In the genomic region with DNA sequence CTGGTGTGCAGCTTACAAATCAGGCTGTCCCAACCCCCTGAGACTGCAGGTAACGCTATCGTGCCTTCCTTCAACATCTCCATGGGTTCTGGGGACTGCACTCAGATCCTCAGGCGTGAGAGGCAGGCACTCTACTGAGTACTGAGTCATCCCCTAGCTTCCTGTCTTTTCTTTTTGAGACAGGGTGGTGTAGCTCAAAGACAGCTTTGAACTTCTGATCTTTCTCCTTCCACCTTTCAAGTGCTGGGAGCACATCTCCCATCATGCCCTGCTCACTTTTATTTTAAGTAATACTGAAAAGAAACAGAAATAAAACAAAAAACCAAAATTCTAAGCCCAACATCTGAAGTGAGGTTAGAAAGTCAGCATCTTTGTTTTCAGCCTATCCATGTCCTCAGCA, we compare ENCODE assay signal across 28 mouse cellular contexts. TPM values are rescaled to one million over a fixed set of nuclear protein-coding genes. Genes with fewer than 3 reads are reported as not detected.
DNase-seq lines count a peak whose midpoint lies in the region; TF ChIP-seq lines count a peak whose summit lies in the region.
"Had no signal": no experiment of that assay in that cellular context is flagged by ENCODE, and none has a peak within 500 bp of the region (broad histone marks: within the 10 kb centered on the region; RNA-seq: fewer than 3 reads in every experiment).

No protein-coding gene starts in this region.

- TF ChIP-seq POLR2A in thymus, adult 2 months (IDR thresholded peaks at IDR 0.05; ENCODE audit: control insufficient read depth, extremely low read depth, insufficient read depth, low read length, poor library complexity) = no peak

- H3K4me3 ChIP-seq in thymus, adult 2 months (ENCODE audit: control insufficient read depth, insufficient read depth, low read length) = no peak overlapping the region
- H3K4me3 ChIP-seq: embryonic facial prominence, embryonic 12.5 days; embryonic facial prominence, embryonic 15.5 days; forebrain, embryonic 12.5 days; forebrain, embryonic 15.5 days; heart, embryonic 10.5 days; heart, embryonic 13.5 days had no signal

- peak; percentile 24 for DNase-seq in thymus, adult 2 months
- DNase-seq in thymus, postnatal 4 days = no peak
- DNase-seq in T-cell, adult 2 months (ENCODE audit: low spot score) = peak; percentile 32
- peak; percentile 31 for DNase-seq in thymus, postnatal 0 days (ENCODE audit: low spot score)
- peak; percentile 18 to 27 for DNase-seq in thymus, postnatal 36 days
- no peak for DNase-seq in kidney, postnatal 10 days
- no peak for DNase-seq in lung, adult 18-20 months
- no peak for DNase-seq in cerebellum, adult 9-10 months
- DNase-seq: adrenal gland, adult 2 months; adrenal gland, postnatal 14 days; B cell, adult 2 months; cerebellum, adult 11-12 months; cerebellum, adult 8-10 months; cerebellum, postnatal 14 days; gastrocnemius, postnatal 10 days; gastrocnemius, postnatal 36 days; heart, postnatal 14 days; heart, postnatal 4 days had no signal

- peaks cover 41% of the 10 kb centered on the region for H3K36me3 ChIP-seq in thymus, adult 2 months (ENCODE audit: control insufficient read depth, insufficient read depth, low read length)

- peaks cover 7% of the 10 kb centered on the region for H3K4me1 ChIP-seq in thymus, adult 2 months (replicated peaks; ENCODE audit: control insufficient read depth, insufficient read depth, low read length)
- H3K4me1 ChIP-seq: embryonic facial prominence, embryonic 12.5 days; embryonic facial prominence, embryonic 15.5 days; forebrain, embryonic 12.5 days; forebrain, embryonic 15.5 days; heart, embryonic 10.5 days; heart, embryonic 13.5 days had no signal

- TF ChIP-seq CTCF in thymus, adult 2 months (IDR thresholded peaks at IDR 0.05; ENCODE audit: borderline replicate concordance, control insufficient read depth, extremely low read depth, insufficient read depth, low read length, poor library complexity) = no peak

- H3K27ac ChIP-seq in thymus, adult 2 months (ENCODE audit: control insufficient read depth, insufficient read depth, low read length) = peak overlapping the region; percentile 41; the same call in 1 of the 2 replicates
- H3K27ac ChIP-seq: embryonic facial prominence, embryonic 12.5 days; embryonic facial prominence, embryonic 15.5 days; forebrain, embryonic 12.5 days; forebrain, embryonic 15.5 days; heart, embryonic 10.5 days; heart, embryonic 13.5 days; hindbrain, embryonic 14.5 days; hindbrain, postnatal 0 days had no signal

- no peaks in the 10 kb centered on the region for H3K27me3 ChIP-seq in thymus, adult 2 months (ENCODE audit: control insufficient read depth, insufficient read depth, low read length)
- H3K27me3 ChIP-seq: CH12.LX; embryonic facial prominence, embryonic 12.5 days; embryonic facial prominence, embryonic 15.5 days; forebrain, embryonic 12.5 days; forebrain, embryonic 15.5 days; heart, embryonic 13.5 days; Patski had no signal

- 28% methylated on average over 3 of the region's 3 CpGs for WGBS in thymus, adult 2 months

RNA-seq across cellular contexts. Expression of gene Ccnb1, which starts 19.4 kb away (rescaled TPM):
- polyA plus RNA-seq in thymus, adult 2 months (2012; rRNA removed) = 63.7 and 76.8 TPM in 2 replicates
- polyA plus RNA-seq in thymus, postnatal 0 days (2015; fragmentation: Nextera tagmentation; extraction: Ambion mirVana) = 223 and 233 TPM in 2 replicates

RNA-seq across cellular contexts. Expression of gene Slc30a5, which starts 27.5 kb away (rescaled TPM):
- polyA plus RNA-seq in thymus, adult 2 months (2012; rRNA removed) = 31.4 and 33.4 TPM in 2 replicates
- polyA plus RNA-seq in thymus, postnatal 0 days (2015; fragmentation: Nextera tagmentation; extraction: Ambion mirVana) = 43.2 and 45.8 TPM in 2 replicates

RNA-seq across cellular contexts. Expression of gene Cenph, which starts 30.1 kb away (rescaled TPM):
- polyA plus RNA-seq in thymus, adult 2 months (2012; rRNA removed) = 4.0 and 5.6 TPM in 2 replicates
- 36.9 TPM in 2 replicates for polyA plus RNA-seq in thymus, postnatal 0 days (2015; fragmentation: Nextera tagmentation; extraction: Ambion mirVana)

Comparison
In these comparisons a context has a peak if more than half of its experiments do, and no peak if none do; other contexts are left out.
1. DNase-seq: peak in thymus, adult 2 months (single experiment), T-cell, adult 2 months (single experiment), thymus, postnatal 0 days (single experiment) and thymus, postnatal 36 days (2 of 2); none in thymus, postnatal 4 days (single experiment), kidney, postnatal 10 days (single experiment), lung, adult 18-20 months (0 of 2) and cerebellum, adult 9-10 months (single experiment).